Mouse (Mus musculus) large intestine, adult 2 months (tissue): ENCODE measurements around the gene Nkiras2. TPM values are rescaled to one million over a fixed set of nuclear protein-coding genes. Genes with fewer than 3 reads are reported as not detected.
"Not testable (repeated sequence)": the region's sequence is repeated elsewhere in the genome, so short reads cannot be mapped to it uniquely, and the experiment has no call there.

Source experiments
- DNase-seq: peaks from one replicate; pipeline ENCODE4 v3.0.0-alpha.2; 2012; ENCODE audit warnings: low read depth, low spot score
- WGBS: fragments of 180-500 bp; shearing (Covaris S2); methylation state at CpG from one replicate; pipeline ENCODE4 v1.1.7; 2018; 5-methylcytosine and 5-hydroxymethylcytosine counted together
- polyA plus RNA-seq: library from polyadenylated mRNA; depleted of rRNA; stranded (reverse); fragments of >200 nt; gene quantifications from 2 replicates; pipeline ENCODE4 v1.2.3, GENCODE M21; 2012; rRNA removed

Gene Nkiras2
- polyA plus RNA-seq: 88.6 and 112 TPM in 2 replicates

GRCm38 (mm10) chr11:100618761-100619484 is at the start of gene Nkiras2:
Gene Nkiras2, plus strand, starts transcription at chr11:100619244.
- WGBS: under 1% methylated on average over 36 of the region's 36 CpGs
- DNase-seq: no peak

DNA sequence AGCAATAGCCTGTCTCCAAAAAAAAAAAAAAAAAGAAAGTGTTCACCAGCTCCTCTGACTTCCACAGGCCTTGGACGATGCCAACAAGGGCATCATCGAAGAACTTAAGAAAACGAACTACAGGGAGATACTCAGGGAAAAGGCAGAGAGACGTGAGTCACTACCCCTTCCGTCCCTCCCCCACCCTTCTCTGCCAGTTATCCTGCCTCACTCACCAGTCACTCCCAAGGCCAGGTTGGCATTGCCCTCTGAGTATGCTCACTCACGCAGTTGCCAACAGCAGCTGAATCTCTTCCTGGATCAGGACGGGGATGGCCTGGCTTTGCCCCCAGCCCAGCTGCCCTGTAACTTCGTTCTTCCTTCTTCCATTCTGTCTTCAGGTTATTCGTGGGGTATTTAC is 49.3 kb upstream of the Nkiras2 start:
- DNase-seq: no peak

GRCm38 (mm10) chr11:100570430-100571201 is 48.4 kb upstream of the Nkiras2 start:
- 15% methylated on average over 8 of the region's 8 CpGs for WGBS
- DNase-seq: no peak

More for the DNA sequence above, 49.3 kb upstream of the Nkiras2 start:
- WGBS: 48% methylated on average over 9 of the region's 9 CpGs

DNA sequence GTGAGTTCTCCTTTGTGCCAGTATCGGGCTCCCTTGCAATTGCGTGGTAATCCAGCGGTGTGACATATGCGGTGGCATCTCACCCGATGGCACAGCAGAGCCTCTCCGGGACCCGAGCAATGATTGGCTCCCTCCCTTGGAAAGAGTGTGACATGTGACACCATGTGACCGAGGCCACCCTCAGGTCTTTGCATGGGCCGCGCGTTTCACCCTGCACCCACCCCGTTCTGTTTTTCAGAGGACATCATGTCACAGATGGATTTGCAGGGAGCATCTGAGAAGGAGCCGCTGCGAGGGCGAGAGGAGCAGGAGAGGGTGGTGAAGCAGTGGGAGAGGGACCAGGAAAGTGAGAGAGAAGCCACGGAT is 47.9 kb upstream of the Nkiras2 start:
- 22% methylated on average over 16 of the region's 16 CpGs for WGBS
- DNase-seq: no peak

DNA sequence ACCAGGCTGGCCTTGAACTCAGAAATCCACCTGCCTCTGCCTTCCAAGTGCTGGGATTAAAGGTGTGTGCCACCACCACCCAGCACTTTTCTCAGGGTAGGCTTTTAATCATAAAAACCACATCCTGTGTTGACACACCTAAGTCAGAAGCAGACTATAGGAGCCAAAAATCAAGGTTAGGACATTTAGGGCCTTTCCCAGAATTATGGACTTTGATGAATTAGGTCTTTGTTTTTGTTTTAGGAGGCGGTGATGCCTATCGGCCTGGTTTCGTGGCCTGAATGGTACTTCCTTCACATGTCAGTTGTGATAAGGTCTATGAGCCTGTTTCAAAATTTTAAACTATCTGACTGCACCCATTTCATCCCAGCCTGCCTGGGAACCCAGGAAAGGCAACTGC is 44.9 kb upstream of the Nkiras2 start:
- 28% methylated on average over 3 of the region's 3 CpGs for WGBS
- DNase-seq: no peak

GRCm38 (mm10) chr11:100574708-100575483 is 44.1 kb upstream of the Nkiras2 start, which contains the start of gene Cnp:
Gene Cnp, plus strand, starts transcription at chr11:100574904.
- DNase-seq: no peak
- under 1% methylated on average over 47 of the region's 47 CpGs for WGBS

DNA sequence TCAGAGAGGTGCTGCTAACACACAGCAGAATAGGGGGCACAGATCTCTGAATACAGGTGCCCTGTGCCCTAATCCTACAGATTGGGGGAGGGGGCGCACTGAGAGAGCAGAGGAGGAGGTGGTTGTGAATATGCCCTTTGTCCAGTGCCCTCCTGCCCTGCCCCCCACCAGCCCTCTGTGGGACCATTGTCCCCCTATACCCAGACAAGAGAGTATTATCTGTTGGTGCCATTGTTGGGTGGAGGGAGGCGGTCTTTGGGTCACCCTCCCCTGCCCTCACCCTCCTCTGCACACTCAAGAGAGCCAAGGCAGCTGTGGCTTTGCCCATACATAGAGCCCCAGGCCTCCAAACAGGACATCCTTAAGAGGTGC is 43.6 kb upstream of the Nkiras2 start:
- WGBS: 34% methylated on average over 2 of the region's 2 CpGs
- no peak for DNase-seq

DNA sequence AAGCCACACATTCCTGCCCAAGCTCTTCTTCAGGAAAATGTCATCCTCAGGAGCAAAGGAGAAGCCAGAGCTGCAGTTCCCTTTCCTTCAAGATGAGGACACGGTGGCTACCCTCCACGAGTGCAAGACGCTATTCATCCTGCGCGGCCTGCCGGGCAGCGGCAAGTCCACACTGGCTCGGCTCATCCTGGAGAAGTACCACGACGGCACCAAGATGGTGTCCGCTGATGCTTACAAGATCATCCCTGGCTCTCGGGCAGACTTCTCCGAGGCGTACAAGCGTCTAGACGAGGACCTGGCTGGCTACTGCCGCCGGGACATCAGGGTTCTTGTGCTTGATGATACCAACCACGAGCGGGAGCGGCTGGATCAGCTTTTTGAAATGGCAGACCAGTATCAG is 42.8 kb upstream of the Nkiras2 start:
- DNase-seq: no peak
- 81% methylated on average over 21 of the region's 21 CpGs for WGBS

- DNase-seq: no peak
- 73% methylated on average over 8 of the region's 8 CpGs for WGBS
These were observed 41.0 kb upstream of the Nkiras2 start for GRCm38 (mm10) chr11:100577852-100578599.

DNA sequence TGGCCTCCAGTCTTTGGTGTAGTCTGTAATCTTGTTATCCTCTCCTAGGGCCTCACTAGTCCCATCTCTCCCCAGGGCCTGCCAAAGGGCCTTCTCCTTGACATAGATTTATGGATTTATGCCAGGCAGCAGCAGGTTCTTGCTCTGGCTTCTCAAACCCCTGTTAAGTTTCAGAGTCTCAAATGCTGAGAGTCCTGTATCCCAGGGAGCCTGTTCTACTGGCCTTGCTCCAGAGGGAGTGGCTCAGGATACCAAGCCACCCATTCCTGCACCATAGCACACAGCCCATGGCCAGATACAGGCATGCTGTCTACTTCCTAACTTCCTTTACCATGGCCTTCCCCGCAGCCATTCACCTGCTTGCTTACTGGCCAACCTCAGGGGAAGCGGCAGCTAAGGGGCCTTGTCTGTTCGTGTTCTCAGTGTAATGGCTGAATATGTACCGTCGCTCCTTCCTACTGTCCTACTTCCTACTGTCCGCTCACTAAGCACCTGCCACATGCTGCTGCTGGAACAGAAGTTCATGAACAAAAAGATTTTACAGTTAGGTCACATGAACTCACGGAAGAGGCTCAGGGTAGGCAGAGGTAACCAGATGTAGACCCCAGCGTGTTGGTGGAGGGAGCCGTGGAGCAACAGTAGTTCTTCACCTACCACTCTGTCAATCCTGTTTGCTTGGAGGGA is 39.8 kb upstream of the Nkiras2 start:
- WGBS: 72% methylated on average over 9 of the region's 9 CpGs
- no peak for DNase-seq

DNA sequence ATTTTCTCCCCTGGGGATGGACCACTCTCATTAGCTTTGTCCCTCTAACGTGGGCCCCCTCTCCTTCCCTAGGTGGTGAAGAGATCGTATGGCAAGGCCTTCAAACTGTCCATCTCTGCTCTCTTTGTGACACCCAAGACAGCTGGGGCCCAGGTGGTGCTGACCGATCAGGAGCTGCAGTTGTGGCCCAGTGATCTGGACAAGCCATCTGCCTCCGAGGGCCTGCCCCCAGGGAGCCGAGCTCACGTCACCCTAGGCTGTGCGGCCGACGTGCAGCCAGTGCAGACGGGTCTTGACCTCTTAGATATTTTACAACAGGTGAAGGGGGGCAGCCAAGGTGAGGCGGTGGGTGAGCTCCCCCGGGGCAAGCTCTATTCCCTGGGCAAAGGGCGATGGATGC is 38.8 kb upstream of the Nkiras2 start:
- no peak for DNase-seq
- 84% methylated on average over 13 of the region's 13 CpGs for WGBS

GRCm38 (mm10) chr11:100581756-100582155 is 37.3 kb upstream of the Nkiras2 start:
- 34% methylated on average over 4 of the region's 4 CpGs for WGBS

GRCm38 (mm10) chr11:100582413-100582812 is 36.6 kb upstream of the Nkiras2 start:
- DNase-seq: not testable (repeated sequence)
- 100% methylated on average over 1 of the region's 1 CpGs for WGBS

More at GRCm38 (mm10) chr11:100581756-100582155, 37.3 kb upstream of the Nkiras2 start:
- DNase-seq: no peak

DNA sequence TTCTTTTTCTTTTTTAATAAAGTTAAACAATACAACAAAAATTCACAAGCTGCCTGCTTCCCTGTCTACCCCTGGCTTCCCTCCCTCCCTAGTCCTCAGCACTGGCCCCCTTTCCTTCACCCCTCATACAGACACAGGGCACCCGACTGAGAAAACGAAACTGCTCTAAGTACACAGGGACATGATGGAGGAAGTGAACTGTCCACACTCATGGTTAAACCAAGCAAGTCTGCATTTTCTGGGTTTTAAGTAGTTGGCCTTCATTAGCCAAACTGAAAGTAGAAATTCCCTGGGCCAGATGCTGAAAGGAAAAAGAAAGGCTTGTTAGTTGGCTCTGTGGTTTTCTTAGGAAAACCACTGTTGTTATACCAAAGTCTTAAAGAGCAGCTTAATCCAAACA is 36.2 kb upstream of the Nkiras2 start:
- DNase-seq: no peak
- whole genome bisulfite sequencing: 53% methylated on average over 2 of the region's 2 CpGs

- 80% methylated on average over 7 of the region's 7 CpGs for WGBS
- no peak for DNase-seq
These were observed 34.5 kb upstream of the Nkiras2 start for GRCm38 (mm10) chr11:100584561-100584961.

GRCm38 (mm10) chr11:100585148-100585547 is 33.9 kb upstream of the Nkiras2 start:
- no peak for DNase-seq
- 94% methylated on average over 3 of the region's 3 CpGs for WGBS

DNA sequence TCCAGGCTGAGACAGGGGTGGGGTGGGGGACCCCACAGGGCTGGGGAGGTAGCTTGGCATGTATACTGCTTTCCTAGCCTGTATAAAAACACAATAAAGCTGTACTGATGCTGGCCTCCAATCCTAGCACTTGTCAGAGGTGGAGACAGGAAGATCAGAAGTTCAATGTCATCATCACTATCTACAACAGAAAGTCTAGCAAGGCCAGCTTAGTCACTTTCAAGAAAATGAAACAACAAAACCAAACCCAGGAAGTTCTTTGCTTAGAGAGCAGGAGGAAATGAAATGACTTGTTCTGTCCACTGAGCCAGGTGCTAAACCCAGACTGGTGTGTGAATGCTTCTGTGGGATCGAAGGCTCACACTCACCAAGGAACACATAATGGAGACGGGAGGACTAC is 30.6 kb upstream of the Nkiras2 start:
- WGBS: 86% methylated on average over 2 of the region's 2 CpGs
- no peak for DNase-seq

DNA sequence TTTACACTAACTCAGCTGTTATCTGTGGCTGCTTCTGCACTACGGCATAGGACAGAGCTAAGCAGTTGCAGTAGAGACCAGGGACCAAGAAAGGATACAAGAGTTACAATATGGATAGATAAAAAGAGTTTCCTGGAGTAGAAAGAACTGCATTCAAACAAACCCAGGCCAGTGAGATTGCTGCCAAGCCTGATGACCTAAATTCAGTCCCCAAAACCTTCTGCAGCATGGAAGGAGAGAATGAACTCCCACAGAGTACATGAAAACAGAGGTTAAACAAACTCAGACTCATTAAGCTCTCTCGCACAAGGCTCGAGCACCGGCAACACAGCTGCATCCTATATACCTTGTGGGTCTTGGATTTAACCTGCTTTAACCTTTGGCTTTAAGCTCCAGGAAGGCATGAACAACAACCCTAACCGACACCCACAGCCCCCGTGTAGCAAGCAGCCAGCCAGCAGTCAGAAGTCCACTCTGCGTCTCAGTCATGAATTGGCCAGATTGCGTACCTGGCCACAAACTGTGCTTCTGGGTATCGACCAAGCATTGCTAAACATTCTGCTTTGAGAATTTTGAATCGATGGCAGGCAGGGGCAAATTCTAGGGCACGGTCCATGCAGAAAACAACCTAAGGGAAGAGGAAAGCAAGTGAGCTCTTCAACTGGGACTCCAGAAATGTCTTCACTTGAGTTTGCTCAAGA is 26.5 kb upstream of the Nkiras2 start:
- WGBS: 85% methylated on average over 11 of the region's 11 CpGs
- DNase-seq: no peak
